Mouse (Mus musculus): ENCODE results near the gene Plekha6. TPM values are rescaled to one million over a fixed set of nuclear protein-coding genes. Genes with fewer than 3 reads are reported as not detected.

Plekha6 gene
- total RNA-seq, 1 experiment, result 3.5 TPM

DNA sequence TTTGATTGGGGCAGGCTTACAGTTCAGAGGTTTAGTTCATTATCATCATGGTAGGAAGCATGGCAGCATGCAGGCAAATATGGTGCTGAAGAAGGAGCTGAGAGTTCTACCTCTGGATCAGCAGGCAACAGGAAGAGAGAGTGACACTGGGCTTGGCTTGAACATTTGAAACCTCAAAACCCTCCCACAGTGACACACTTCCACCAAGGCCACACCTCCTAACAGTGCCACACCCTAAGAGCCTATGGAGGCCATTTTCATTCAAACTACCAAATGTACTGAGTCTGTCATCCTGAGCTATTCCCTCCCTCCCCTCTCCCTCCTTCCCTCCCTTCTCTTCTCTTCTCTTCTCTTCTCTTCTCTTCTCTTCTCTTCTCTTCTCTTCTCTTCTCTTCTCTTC is 25.5 kb downstream of the Plekha6 start:
- H3K9ac ChIP-seq (ENCODE audit: insufficient read depth, low read depth, low read length, poor library complexity, severe bottlenecking), result no peak overlapping the region
- in situ Hi-C loops (cut with MboI; ENCODE audit: low sequenced_read_pairs in 2 of 2, unreplicated experiment in 2 of 2), result no loop called here
- H3K4me3 ChIP-seq (ENCODE audit: insufficient read depth in 1 of 2, low read depth in 1 of 2, low read length in 2 of 2, poor library complexity in 1 of 2, severe bottlenecking in 1 of 2), result no peak overlapping the region
- TF ChIP-seq ZNF384 (IDR thresholded peaks at IDR 0.05; ENCODE audit: low read depth, low read length) (no peak), CHD2 (IDR thresholded peaks at IDR 0.05; ENCODE audit: low read depth, low read length) (no peak), MAFK (IDR thresholded peaks at IDR 0.05; ENCODE audit: insufficient read depth, low read depth, low read length) (no peak), HCFC1 (IDR thresholded peaks at IDR 0.05; ENCODE audit: borderline replicate concordance, insufficient read depth, low read length) (no peak), ZC3H11A (IDR thresholded peaks at IDR 0.05; ENCODE audit: borderline replicate concordance, low read depth, low read length) (no peak)
- H3K4me1 ChIP-seq (ENCODE audit: control insufficient read depth in 2 of 2, insufficient read depth in 2 of 2, low read length in 2 of 2, poor library complexity in 1 of 2), result peaks cover 4 to 10% of the 10 kb centered on the region in 2 experiments; a peak in 3 of 4 replicates
- no peaks in the 10 kb centered on the region for H3K36me3 ChIP-seq (ENCODE audit: control insufficient read depth, insufficient read depth, low read length, poor library complexity, severe bottlenecking)
- DNase-seq (ENCODE audit: low read depth, low spot score), result no peak
- H3K9me3 ChIP-seq (ENCODE audit: control insufficient read depth, insufficient read depth, low read depth, low read length), result no peaks in the 10 kb centered on the region
- no peak overlapping the region for H3K27ac ChIP-seq (ENCODE audit: insufficient read depth, low read depth, low read length, poor library complexity, severe bottlenecking)

DNA sequence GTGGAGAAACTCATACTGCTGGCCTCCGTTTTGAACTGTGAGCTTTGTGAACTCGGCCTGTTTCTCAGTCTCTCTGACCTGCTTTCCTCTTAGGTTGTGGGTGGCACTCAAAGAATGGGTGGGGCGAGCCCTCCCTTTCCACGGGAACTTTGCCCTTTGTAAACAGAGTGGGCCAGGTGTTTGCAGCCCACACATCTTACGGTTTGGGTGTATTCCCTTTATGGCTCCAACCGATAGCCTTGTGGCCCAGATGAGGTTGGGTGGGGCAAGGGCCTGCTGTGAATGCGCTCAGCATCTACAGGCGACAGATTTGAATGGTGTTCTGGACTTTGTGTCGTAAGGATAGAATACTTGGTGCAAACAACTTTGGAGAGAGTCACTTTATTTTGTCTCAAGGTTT is 26.5 kb downstream of the Plekha6 start:
- in situ Hi-C loops (cut with MboI; ENCODE audit: low sequenced_read_pairs in 2 of 2, unreplicated experiment in 2 of 2), result no loop called here
- H3K4me1 ChIP-seq (ENCODE audit: control insufficient read depth in 2 of 2, insufficient read depth in 2 of 2, low read length in 2 of 2, poor library complexity in 1 of 2), result peaks cover 4 to 10% of the 10 kb centered on the region in 2 experiments; a peak in 3 of 4 replicates
- no peaks in the 10 kb centered on the region for H3K36me3 ChIP-seq (ENCODE audit: control insufficient read depth, insufficient read depth, low read length, poor library complexity, severe bottlenecking)
- H3K9me3 ChIP-seq (ENCODE audit: control insufficient read depth, insufficient read depth, low read depth, low read length), result no peaks in the 10 kb centered on the region
- DNase-seq (ENCODE audit: low read depth, low spot score), result no peak
- H3K27ac ChIP-seq (ENCODE audit: insufficient read depth, low read depth, low read length, poor library complexity, severe bottlenecking), result no peak overlapping the region
- TF ChIP-seq HCFC1 (IDR thresholded peaks at IDR 0.05; ENCODE audit: borderline replicate concordance, insufficient read depth, low read length) (no peak), ZNF384 (IDR thresholded peaks at IDR 0.05; ENCODE audit: low read depth, low read length) (no peak), ZC3H11A (IDR thresholded peaks at IDR 0.05; ENCODE audit: borderline replicate concordance, low read depth, low read length) (no peak)
- H3K9ac ChIP-seq (ENCODE audit: insufficient read depth, low read depth, low read length, poor library complexity, severe bottlenecking), result no peak overlapping the region
- H3K4me3 ChIP-seq (ENCODE audit: insufficient read depth in 1 of 2, low read depth in 1 of 2, low read length in 2 of 2, poor library complexity in 1 of 2, severe bottlenecking in 1 of 2), result no peak overlapping the region

- no peak overlapping the region for H3K4me3 ChIP-seq (ENCODE audit: insufficient read depth in 1 of 2, low read depth in 1 of 2, low read length in 2 of 2, poor library complexity in 1 of 2, severe bottlenecking in 1 of 2)
- H3K4me1 ChIP-seq (ENCODE audit: control insufficient read depth in 2 of 2, insufficient read depth in 2 of 2, low read length in 2 of 2, poor library complexity in 1 of 2), result peaks cover 6 to 7% of the 10 kb centered on the region in 2 experiments; a peak in 2 of 4 replicates
- H3K27ac ChIP-seq (ENCODE audit: insufficient read depth, low read depth, low read length, poor library complexity, severe bottlenecking), result no peak overlapping the region
- DNase-seq (ENCODE audit: low read depth, low spot score), result no peak
- no peak for TF ChIP-seq HCFC1 (IDR thresholded peaks at IDR 0.05; ENCODE audit: borderline replicate concordance, insufficient read depth, low read length)
- TF ChIP-seq CHD2 (IDR thresholded peaks at IDR 0.05; ENCODE audit: low read depth, low read length), result no peak
- no peak for TF ChIP-seq ZC3H11A (IDR thresholded peaks at IDR 0.05; ENCODE audit: borderline replicate concordance, low read depth, low read length)
- TF ChIP-seq ZNF384 (IDR thresholded peaks at IDR 0.05; ENCODE audit: low read depth, low read length), result no peak
- TF ChIP-seq MAFK (IDR thresholded peaks at IDR 0.05; ENCODE audit: insufficient read depth, low read depth, low read length), result no peak
- H3K9me3 ChIP-seq (ENCODE audit: control insufficient read depth, insufficient read depth, low read depth, low read length), result no peaks in the 10 kb centered on the region
- in situ Hi-C loops (cut with MboI; ENCODE audit: low sequenced_read_pairs in 2 of 2, unreplicated experiment in 2 of 2), result no loop called here
- H3K36me3 ChIP-seq (ENCODE audit: control insufficient read depth, insufficient read depth, low read length, poor library complexity, severe bottlenecking), result no peaks in the 10 kb centered on the region
- no peak overlapping the region for H3K9ac ChIP-seq (ENCODE audit: insufficient read depth, low read depth, low read length, poor library complexity, severe bottlenecking)
Observed at GRCm38 (mm10) chr1:133196181-133196580, 32.2 kb downstream of the Plekha6 start.

- H3K4me1 ChIP-seq (ENCODE audit: control insufficient read depth in 2 of 2, insufficient read depth in 2 of 2, low read length in 2 of 2, poor library complexity in 1 of 2), result peaks cover 8 to 11% of the 10 kb centered on the region in 2 experiments; a peak in 2 of 4 replicates
- no peaks in the 10 kb centered on the region for H3K9me3 ChIP-seq (ENCODE audit: control insufficient read depth, insufficient read depth, low read depth, low read length)
- H3K9ac ChIP-seq (ENCODE audit: insufficient read depth, low read depth, low read length, poor library complexity, severe bottlenecking), result no peak overlapping the region
- TF ChIP-seq ZC3H11A (IDR thresholded peaks at IDR 0.05; ENCODE audit: borderline replicate concordance, low read depth, low read length) (no peak), HCFC1 (IDR thresholded peaks at IDR 0.05; ENCODE audit: borderline replicate concordance, insufficient read depth, low read length) (no peak), ZNF384 (IDR thresholded peaks at IDR 0.05; ENCODE audit: low read depth, low read length) (no peak), MAFK (IDR thresholded peaks at IDR 0.05; ENCODE audit: insufficient read depth, low read depth, low read length) (no peak), CHD2 (IDR thresholded peaks at IDR 0.05; ENCODE audit: low read depth, low read length) (no peak)
- in situ Hi-C loops (cut with MboI; ENCODE audit: low sequenced_read_pairs in 2 of 2, unreplicated experiment in 2 of 2), result no loop called here
- no peak overlapping the region for H3K27ac ChIP-seq (ENCODE audit: insufficient read depth, low read depth, low read length, poor library complexity, severe bottlenecking)
- no peak overlapping the region for H3K4me3 ChIP-seq (ENCODE audit: insufficient read depth in 1 of 2, low read depth in 1 of 2, low read length in 2 of 2, poor library complexity in 1 of 2, severe bottlenecking in 1 of 2)
- DNase-seq (ENCODE audit: low read depth, low spot score), result no peak
- H3K36me3 ChIP-seq (ENCODE audit: control insufficient read depth, insufficient read depth, low read length, poor library complexity, severe bottlenecking), result no peaks in the 10 kb centered on the region
Observed at GRCm38 (mm10) chr1:133197266-133197665, 33.3 kb downstream of the Plekha6 start.

- DNase-seq (ENCODE audit: low read depth, low spot score), result no peak
- Histone ChIP-seq H3K27ac (ENCODE audit: insufficient read depth, low read depth, low read length, poor library complexity, severe bottlenecking) (no peak overlapping the region), H3K4me1 (ENCODE audit: control insufficient read depth in 2 of 2, insufficient read depth in 2 of 2, low read length in 2 of 2, poor library complexity in 1 of 2) (peaks cover 7 to 18% of the 10 kb centered on the region in 2 experiments; a peak in 3 of 4 replicates), H3K9ac (ENCODE audit: insufficient read depth, low read depth, low read length, poor library complexity, severe bottlenecking) (no peak overlapping the region), H3K4me3 (ENCODE audit: insufficient read depth in 1 of 2, low read depth in 1 of 2, low read length in 2 of 2, poor library complexity in 1 of 2, severe bottlenecking in 1 of 2) (no peak overlapping the region), H3K9me3 (ENCODE audit: control insufficient read depth, insufficient read depth, low read depth, low read length) (no peaks in the 10 kb centered on the region), H3K36me3 (ENCODE audit: control insufficient read depth, insufficient read depth, low read length, poor library complexity, severe bottlenecking) (no peaks in the 10 kb centered on the region)
- TF ChIP-seq MAFK (IDR thresholded peaks at IDR 0.05; ENCODE audit: insufficient read depth, low read depth, low read length) (no peak), ZC3H11A (IDR thresholded peaks at IDR 0.05; ENCODE audit: borderline replicate concordance, low read depth, low read length) (no peak), HCFC1 (IDR thresholded peaks at IDR 0.05; ENCODE audit: borderline replicate concordance, insufficient read depth, low read length) (no peak), ZNF384 (IDR thresholded peaks at IDR 0.05; ENCODE audit: low read depth, low read length) (no peak), CHD2 (IDR thresholded peaks at IDR 0.05; ENCODE audit: low read depth, low read length) (no peak)
- in situ Hi-C loops (cut with MboI; ENCODE audit: low sequenced_read_pairs in 2 of 2, unreplicated experiment in 2 of 2), result no loop called here
Observed at GRCm38 (mm10) chr1:133199706-133200105, 35.7 kb downstream of the Plekha6 start.

Data from ES-E14 (cell line).